Mouse (Mus musculus): Measurements from ENCODE around the gene Lhx4. TPM values are rescaled to one million over a fixed set of nuclear protein-coding genes. Genes with fewer than 3 reads are reported as not detected.

The Lhx4 gene
- polyA plus RNA-seq, 1 experiment from 2014 or later: not detected

- Histone ChIP-seq H3K9me3 (replicated peaks; ENCODE audit: control insufficient read depth, low read length) (no peaks in the 10 kb centered on the region), H3K27ac (ENCODE audit: low read length) (no peak overlapping the region), H3K9ac (ENCODE audit: low read depth, low read length) (no peak overlapping the region), H3K27me3 (ENCODE audit: control insufficient read depth, insufficient read depth, low read depth, low read length) (peaks cover 57% of the 10 kb centered on the region), H3K4me2 (ENCODE audit: low read depth, low read length) (no peak overlapping the region), H3K4me1 (ENCODE audit: control insufficient read depth, low read depth, low read length) (no peaks in the 10 kb centered on the region), H3K36me3 (ENCODE audit: control insufficient read depth, insufficient read depth) (no peaks in the 10 kb centered on the region), H3K4me3 (ENCODE audit: low read depth, low read length) (no peak overlapping the region)
- no peak for ATAC-seq (ENCODE audit: low read depth)
- 29% methylated on average over 11 of the region's 11 CpGs for WGBS (ENCODE audit: insufficient replicate concordance)
These were observed 836 bp downstream of the Lhx4 start for GRCm38 (mm10) chr1:155750517-155751178.

- Histone ChIP-seq H3K9ac (ENCODE audit: low read depth, low read length) (no peak overlapping the region), H3K36me3 (ENCODE audit: control insufficient read depth, insufficient read depth) (no peaks in the 10 kb centered on the region), H3K27me3 (ENCODE audit: control insufficient read depth, insufficient read depth, low read depth, low read length) (peaks cover 62% of the 10 kb centered on the region), H3K4me3 (ENCODE audit: low read depth, low read length) (no peak overlapping the region), H3K27ac (ENCODE audit: low read length) (no peak overlapping the region), H3K4me2 (ENCODE audit: low read depth, low read length) (no peak overlapping the region), H3K9me3 (replicated peaks; ENCODE audit: control insufficient read depth, low read length) (no peaks in the 10 kb centered on the region), H3K4me1 (ENCODE audit: control insufficient read depth, low read depth, low read length) (no peaks in the 10 kb centered on the region; the same call in 1 of the 2 replicates)
- ATAC-seq (ENCODE audit: low read depth): no peak
- 55% methylated on average over 5 of the region's 5 CpGs for WGBS (ENCODE audit: insufficient replicate concordance)
These were observed 3.6 kb downstream of the Lhx4 start for GRCm38 (mm10) chr1:155747911-155748310.

GRCm38 (mm10) chr1:155747011-155747410, 4.5 kb downstream of the Lhx4 start:
- Histone ChIP-seq H3K27me3 (ENCODE audit: control insufficient read depth, insufficient read depth, low read depth, low read length) (peaks cover 69% of the 10 kb centered on the region), H3K9me3 (replicated peaks; ENCODE audit: control insufficient read depth, low read length) (no peaks in the 10 kb centered on the region)

GRCm38 (mm10) chr1:155742411-155743363, 8.8 kb downstream of the Lhx4 start:
- no peak; the same call in 1 of the 2 replicates for ATAC-seq (ENCODE audit: low read depth)
- peaks cover 4% of the 10 kb centered on the region for H3K4me1 ChIP-seq (ENCODE audit: control insufficient read depth, low read depth, low read length)
- H3K27me3 ChIP-seq (ENCODE audit: control insufficient read depth, insufficient read depth, low read depth, low read length): peaks cover 83% of the 10 kb centered on the region
- WGBS (ENCODE audit: insufficient replicate concordance): under 1% methylated on average over 80 of the region's 81 CpGs
- H3K36me3 ChIP-seq (ENCODE audit: control insufficient read depth, insufficient read depth): no peaks in the 10 kb centered on the region
- H3K9me3 ChIP-seq (replicated peaks; ENCODE audit: control insufficient read depth, low read length): no peaks in the 10 kb centered on the region
- no peak overlapping the region for H3K27ac ChIP-seq (ENCODE audit: low read length)
- peak overlapping the region; percentile 51 for H3K4me3 ChIP-seq (ENCODE audit: low read depth, low read length)
- peak overlapping the region; percentile 66 for H3K4me2 ChIP-seq (ENCODE audit: low read depth, low read length)
- H3K9ac ChIP-seq (ENCODE audit: low read depth, low read length): no peak overlapping the region

More at GRCm38 (mm10) chr1:155747011-155747410, 4.5 kb downstream of the Lhx4 start:
- no peak overlapping the region for H3K4me3 ChIP-seq (ENCODE audit: low read depth, low read length)
- peaks cover 4% of the 10 kb centered on the region for H3K4me1 ChIP-seq (ENCODE audit: control insufficient read depth, low read depth, low read length)
- H3K27ac ChIP-seq (ENCODE audit: low read length): no peak overlapping the region
- H3K9ac ChIP-seq (ENCODE audit: low read depth, low read length): no peak overlapping the region
- 15% methylated on average over 8 of the region's 8 CpGs for WGBS (ENCODE audit: insufficient replicate concordance)
- no peak for ATAC-seq (ENCODE audit: low read depth)
- H3K4me2 ChIP-seq (ENCODE audit: low read depth, low read length): no peak overlapping the region
- no peaks in the 10 kb centered on the region for H3K36me3 ChIP-seq (ENCODE audit: control insufficient read depth, insufficient read depth)

- no peaks in the 10 kb centered on the region for H3K9me3 ChIP-seq (replicated peaks; ENCODE audit: control insufficient read depth, low read length)
- H3K36me3 ChIP-seq (ENCODE audit: control insufficient read depth, insufficient read depth): no peaks in the 10 kb centered on the region
- peaks cover 87% of the 10 kb centered on the region for H3K27me3 ChIP-seq (ENCODE audit: control insufficient read depth, insufficient read depth, low read depth, low read length)
- no peak for ATAC-seq (ENCODE audit: low read depth)
- H3K4me3 ChIP-seq (ENCODE audit: low read depth, low read length): peak overlapping the region; percentile 51
- WGBS (ENCODE audit: insufficient replicate concordance): 2% methylated on average over 25 of the region's 26 CpGs
- no peak overlapping the region for H3K27ac ChIP-seq (ENCODE audit: low read length)
- H3K4me2 ChIP-seq (ENCODE audit: low read depth, low read length): peak overlapping the region; percentile 66
- H3K4me1 ChIP-seq (ENCODE audit: control insufficient read depth, low read depth, low read length): peaks cover 4% of the 10 kb centered on the region
- H3K9ac ChIP-seq (ENCODE audit: low read depth, low read length): no peak overlapping the region
These were observed 9.5 kb downstream of the Lhx4 start for GRCm38 (mm10) chr1:155741988-155742387.

- Histone ChIP-seq H3K36me3 (ENCODE audit: control insufficient read depth, insufficient read depth) (no peaks in the 10 kb centered on the region), H3K9ac (ENCODE audit: low read depth, low read length) (no peak overlapping the region), H3K27ac (ENCODE audit: low read length) (no peak overlapping the region), H3K4me1 (ENCODE audit: control insufficient read depth, low read depth, low read length) (peaks cover 4% of the 10 kb centered on the region), H3K4me3 (ENCODE audit: low read depth, low read length) (peak overlapping the region; percentile 51; the same call in 1 of the 2 replicates), H3K27me3 (ENCODE audit: control insufficient read depth, insufficient read depth, low read depth, low read length) (peaks cover 88% of the 10 kb centered on the region), H3K4me2 (ENCODE audit: low read depth, low read length) (peak overlapping the region; percentile 66), H3K9me3 (replicated peaks; ENCODE audit: control insufficient read depth, low read length) (no peaks in the 10 kb centered on the region)
- no peak for ATAC-seq (ENCODE audit: low read depth)
- WGBS (ENCODE audit: insufficient replicate concordance): under 1% methylated on average over 34 of the region's 34 CpGs
These were observed 10.0 kb downstream of the Lhx4 start for GRCm38 (mm10) chr1:155741378-155741945.

GRCm38 (mm10) chr1:155740622-155741377, 10.7 kb downstream of the Lhx4 start:
- Histone ChIP-seq H3K36me3 (ENCODE audit: control insufficient read depth, insufficient read depth) (no peaks in the 10 kb centered on the region), H3K9me3 (replicated peaks; ENCODE audit: control insufficient read depth, low read length) (no peaks in the 10 kb centered on the region), H3K4me1 (ENCODE audit: control insufficient read depth, low read depth, low read length) (peaks cover 4% of the 10 kb centered on the region), H3K9ac (ENCODE audit: low read depth, low read length) (no peak overlapping the region), H3K27ac (ENCODE audit: low read length) (no peak overlapping the region), H3K4me2 (ENCODE audit: low read depth, low read length) (no peak overlapping the region), H3K4me3 (ENCODE audit: low read depth, low read length) (no peak overlapping the region), H3K27me3 (ENCODE audit: control insufficient read depth, insufficient read depth, low read depth, low read length) (peaks cover 88% of the 10 kb centered on the region)
- no peak for ATAC-seq (ENCODE audit: low read depth)
- 1% methylated on average over 44 of the region's 44 CpGs for WGBS (ENCODE audit: insufficient replicate concordance)

- no peak for ATAC-seq (ENCODE audit: low read depth)
- Histone ChIP-seq H3K4me3 (ENCODE audit: low read depth, low read length) (no peak overlapping the region), H3K9me3 (replicated peaks; ENCODE audit: control insufficient read depth, low read length) (no peaks in the 10 kb centered on the region), H3K4me2 (ENCODE audit: low read depth, low read length) (no peak overlapping the region), H3K9ac (ENCODE audit: low read depth, low read length) (no peak overlapping the region), H3K36me3 (ENCODE audit: control insufficient read depth, insufficient read depth) (no peaks in the 10 kb centered on the region), H3K27me3 (ENCODE audit: control insufficient read depth, insufficient read depth, low read depth, low read length) (peaks cover 91% of the 10 kb centered on the region), H3K27ac (ENCODE audit: low read length) (no peak overlapping the region), H3K4me1 (ENCODE audit: control insufficient read depth, low read depth, low read length) (peaks cover 4% of the 10 kb centered on the region)
- WGBS (ENCODE audit: insufficient replicate concordance): under 1% methylated on average over 25 of the region's 25 CpGs
These were observed 13.6 kb downstream of the Lhx4 start for GRCm38 (mm10) chr1:155737809-155738383.
